13 mouse cellular contexts compared by ENCODE assay signal in genomic region chr4:124485941-124486581, GRCm38 (mm10).
DNase-seq lines count a peak whose midpoint lies in the region; ATAC-seq and TF ChIP-seq lines count a peak whose summit lies in the region.
"Had no signal": no experiment of that assay in that cellular context is flagged by ENCODE, and none has a peak within 500 bp of the region (broad histone marks: within the 10 kb centered on the region; RNA-seq: fewer than 3 reads in every experiment).

No protein-coding gene starts in this region.

- no peak overlapping the region for H3K4me2 ChIP-seq in hindbrain, postnatal 0 days (ENCODE audit: low read depth, low read length)
- no peak overlapping the region for H3K4me2 ChIP-seq in neural tube, embryonic 13.5 days
- H3K4me2 ChIP-seq: stomach, embryonic 15.5 days had no signal

- H3K36me3 ChIP-seq in heart, embryonic 10.5 days: no peaks in the 10 kb centered on the region
- H3K36me3 ChIP-seq in forebrain, embryonic 10.5 days (replicated peaks): no peaks in the 10 kb centered on the region; the same call in 1 of the 2 replicates
- no peaks in the 10 kb centered on the region for H3K36me3 ChIP-seq in hindbrain, postnatal 0 days (ENCODE audit: insufficient read depth, low read length)
- H3K36me3 ChIP-seq in neural tube, embryonic 13.5 days: no peaks in the 10 kb centered on the region
- H3K36me3 ChIP-seq: stomach, embryonic 15.5 days had no signal

- 0 out of 2 replicates have a peak overlapping the region, but pooled peaks have one; percentile 15 for H3K4me3 ChIP-seq in heart, embryonic 10.5 days
- H3K4me3 ChIP-seq in forebrain, embryonic 10.5 days: peak overlapping the region; percentile 34
- no peak overlapping the region for H3K4me3 ChIP-seq in hindbrain, postnatal 0 days (ENCODE audit: low read length)
- H3K4me3 ChIP-seq in neural tube, embryonic 13.5 days: no peak overlapping the region
- H3K4me3 ChIP-seq: gastrocnemius, adult 2 months; stomach, embryonic 15.5 days had no signal

- 11% methylated on average over 12 of the region's 12 CpGs for WGBS in heart, embryonic 10.5 days
- 4% methylated on average over 12 of the region's 12 CpGs for WGBS in forebrain, embryonic 10.5 days
- 9% methylated on average over 12 of the region's 12 CpGs for WGBS in hindbrain, postnatal 0 days
- WGBS in neural tube, embryonic 13.5 days: 4% methylated on average over 12 of the region's 12 CpGs

- H3K4me1 ChIP-seq in heart, embryonic 10.5 days: peaks cover 10% of the 10 kb centered on the region
- H3K4me1 ChIP-seq in forebrain, embryonic 10.5 days: peaks cover 28% of the 10 kb centered on the region
- H3K4me1 ChIP-seq in hindbrain, postnatal 0 days (ENCODE audit: insufficient read depth, low read length): no peaks in the 10 kb centered on the region
- peaks cover 27% of the 10 kb centered on the region for H3K4me1 ChIP-seq in neural tube, embryonic 13.5 days (replicated peaks)
- H3K4me1 ChIP-seq: stomach, embryonic 15.5 days had no signal

- peaks cover 16% of the 10 kb centered on the region for H3K9me3 ChIP-seq in heart, embryonic 10.5 days
- H3K9me3 ChIP-seq in forebrain, embryonic 10.5 days: peaks cover 26% of the 10 kb centered on the region
- peaks cover 11% of the 10 kb centered on the region; the same call in 1 of the 2 replicates for H3K9me3 ChIP-seq in hindbrain, postnatal 0 days (ENCODE audit: low read length)
- H3K9me3 ChIP-seq in neural tube, embryonic 13.5 days: peaks cover 29% of the 10 kb centered on the region

- no peak for DNase-seq in heart, embryonic 10.5 days (ENCODE audit: low spot score)
- DNase-seq in heart, adult 8-10 months (ENCODE audit: low spot score): no peak
- DNase-seq in forebrain, embryonic 10.5 days (ENCODE audit: extremely low spot score, low spot score): peak; percentile 72
- DNase-seq in hindbrain, postnatal 0 days (ENCODE audit: low spot score): peak; percentile 43
- no peak for DNase-seq in thymus, postnatal 25 days
- no peak for DNase-seq in kidney, postnatal 10 days
- no peak for DNase-seq in thymus, adult 18-20 months
- DNase-seq: gastrocnemius, adult 2 months; heart, postnatal 36 days; kidney, postnatal 25 days had no signal

- peak overlapping the region; percentile 38; the same call in 1 of the 2 replicates for H3K27ac ChIP-seq in heart, embryonic 10.5 days
- H3K27ac ChIP-seq in forebrain, embryonic 10.5 days: peak overlapping the region; percentile 82
- H3K27ac ChIP-seq in hindbrain, postnatal 0 days: peak overlapping the region; percentile 32; the same call in 1 of the 2 replicates
- no peak overlapping the region for H3K27ac ChIP-seq in neural tube, embryonic 13.5 days (replicated peaks)
- H3K27ac ChIP-seq: gastrocnemius, adult 2 months; stomach, embryonic 15.5 days had no signal

- H3K27me3 ChIP-seq in heart, embryonic 10.5 days (ENCODE audit: insufficient read depth, poor library complexity, severe bottlenecking): peaks cover 63% of the 10 kb centered on the region
- peaks cover 80% of the 10 kb centered on the region for H3K27me3 ChIP-seq in forebrain, embryonic 10.5 days (ENCODE audit: poor library complexity, severe bottlenecking)
- 0 out of 2 replicates have a peak, but pooled peaks cover 4% of the 10 kb centered on the region for H3K27me3 ChIP-seq in hindbrain, postnatal 0 days (ENCODE audit: insufficient read depth, low read length)
- peaks cover 73% of the 10 kb centered on the region for H3K27me3 ChIP-seq in neural tube, embryonic 13.5 days

- ATAC-seq in hindbrain, postnatal 0 days: peak; percentile 52
- ATAC-seq in neural tube, embryonic 13.5 days (ENCODE audit: low read depth): peak; percentile 72
- ATAC-seq: lung, postnatal 0 days had no signal

- TF ChIP-seq CTCF in hindbrain, postnatal 0 days (IDR thresholded peaks at IDR 0.05; ENCODE audit: low read depth): no peak

- H3K9ac ChIP-seq in hindbrain, postnatal 0 days (replicated peaks; ENCODE audit: low read length): no peak overlapping the region
- H3K9ac ChIP-seq in neural tube, embryonic 13.5 days: 0 out of 2 replicates have a peak overlapping the region, but pooled peaks have one; percentile 9
- H3K9ac ChIP-seq: stomach, embryonic 15.5 days had no signal

Comparison
In these comparisons a context has a peak if more than half of its experiments do, and no peak if none do; other contexts are left out.
1. DNase-seq: peak in forebrain, embryonic 10.5 days (single experiment) and hindbrain, postnatal 0 days (single experiment); none in heart, embryonic 10.5 days (single experiment), heart, adult 8-10 months (single experiment), thymus, postnatal 25 days (single experiment), kidney, postnatal 10 days (single experiment) and thymus, adult 18-20 months (0 of 2).
2. H3K4me3 ChIP-seq: peak in heart, embryonic 10.5 days (single experiment) and forebrain, embryonic 10.5 days (single experiment); none in hindbrain, postnatal 0 days (single experiment) and neural tube, embryonic 13.5 days (single experiment).